Mouse (Mus musculus) forelimb bud, embryonic 11.5 days (tissue): ENCODE measurements at regions not wholly inside any gene's neighbourhood (a gene's known extent, or its start where the extent isn't known, plus 50 kb on each side); places are given as distances from the start of the nearest gene placed in this dataset.

Experiments
- DNase-seq: peaks from one replicate; pipeline ENCODE4 v3.0.0-alpha.2; 2012; ENCODE audit warnings: low read depth, low spot score

GRCm38 (mm10) chr4:47870010-47870637, 174.8 kb upstream of the Nr4a3 start:
- no peak for DNase-seq

- no peak for DNase-seq
These were observed 174.3 kb upstream of the Nr4a3 start for GRCm38 (mm10) chr4:47870638-47871019.

- no peak for DNase-seq
These were observed 163.4 kb upstream of the Nr4a3 start for GRCm38 (mm10) chr4:47881560-47881959.

DNA sequence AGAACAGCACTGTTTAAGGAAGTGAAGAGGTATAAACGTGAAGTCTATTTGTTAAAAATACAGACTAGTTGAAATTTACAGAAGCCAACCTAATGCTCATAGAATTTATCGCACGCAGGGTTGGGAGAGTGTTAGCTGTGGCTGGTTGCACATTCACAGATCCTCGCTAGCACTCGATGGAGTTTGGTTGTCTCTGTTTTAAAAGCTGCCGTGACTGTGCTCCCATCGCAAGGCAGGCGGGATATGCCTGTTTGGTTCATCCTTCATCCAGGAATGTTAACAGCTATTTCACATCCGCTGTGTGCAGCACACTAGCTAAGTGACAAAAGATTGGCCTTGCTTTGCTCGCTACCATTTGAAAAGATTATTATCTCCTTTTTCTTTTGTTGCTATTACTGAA, 162.9 kb upstream of the Nr4a3 start:
- no peak for DNase-seq

GRCm38 (mm10) chr4:47899579-47899978, 145.4 kb upstream of the Nr4a3 start:
- DNase-seq, result no peak

DNA sequence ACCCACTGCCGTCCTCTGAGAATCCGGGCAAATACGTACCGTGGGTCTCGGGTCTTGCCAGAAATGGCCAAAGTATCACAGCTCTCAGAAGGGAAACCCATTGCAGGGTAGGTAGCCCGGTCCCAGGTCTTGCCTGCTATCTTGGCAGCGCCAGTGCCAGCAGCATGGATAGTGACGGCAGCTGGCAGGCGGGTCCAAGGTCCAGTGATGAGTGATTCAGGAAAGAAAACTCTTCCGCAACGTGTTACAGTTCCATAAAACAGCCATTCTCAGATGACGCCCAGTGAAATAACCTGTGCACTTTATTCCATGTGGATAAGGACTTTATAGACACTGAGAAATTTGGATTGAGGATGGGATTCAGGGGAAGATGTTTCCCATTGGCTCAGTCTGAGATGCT, 142.2 kb upstream of the Nr4a3 start:
- DNase-seq, result no peak

DNA sequence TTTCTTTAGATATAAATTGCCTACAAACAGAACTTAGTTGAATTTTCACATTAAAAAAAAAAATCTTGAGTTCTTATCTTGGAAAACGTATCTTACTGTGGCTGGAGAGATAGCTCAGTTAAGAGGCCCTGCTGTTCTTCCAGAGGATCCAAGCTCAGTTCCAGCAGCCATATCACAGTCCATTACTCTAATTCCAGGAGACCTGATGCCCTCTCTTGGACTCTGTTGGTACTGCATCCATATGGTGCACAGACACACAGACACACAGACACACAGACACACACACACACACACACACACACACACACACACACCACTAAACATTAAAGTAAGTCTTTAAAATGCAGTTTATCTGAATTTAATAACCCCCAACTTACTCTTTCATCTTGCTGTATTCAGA, 132.7 kb upstream of the Nr4a3 start:
- no peak for DNase-seq

- peak; percentile 9 for DNase-seq
These were observed 125.4 kb upstream of the Nr4a3 start for GRCm38 (mm10) chr4:47919576-47919975.

- no peak for DNase-seq
These were observed 113.5 kb upstream of the Nr4a3 start for GRCm38 (mm10) chr4:47931464-47931863.

DNA sequence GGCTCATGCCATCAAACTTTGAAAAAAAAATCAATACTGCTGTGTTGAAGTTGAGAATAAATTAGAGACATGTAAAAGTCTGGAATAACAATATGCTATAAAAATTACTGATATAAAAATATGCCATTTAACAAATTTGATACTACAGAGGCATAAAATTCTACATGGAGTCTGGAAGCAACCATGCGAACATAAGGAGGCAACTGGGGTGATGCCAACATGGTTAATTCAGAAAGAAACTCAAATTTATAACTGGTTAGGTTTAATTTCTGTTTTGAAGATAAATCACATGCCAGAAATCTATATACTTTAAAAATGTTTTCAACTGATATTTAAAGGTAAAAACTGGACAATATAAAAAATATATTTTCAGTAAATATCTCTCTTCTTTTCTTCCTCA, 111.4 kb upstream of the Nr4a3 start:
- DNase-seq, result no peak

DNA sequence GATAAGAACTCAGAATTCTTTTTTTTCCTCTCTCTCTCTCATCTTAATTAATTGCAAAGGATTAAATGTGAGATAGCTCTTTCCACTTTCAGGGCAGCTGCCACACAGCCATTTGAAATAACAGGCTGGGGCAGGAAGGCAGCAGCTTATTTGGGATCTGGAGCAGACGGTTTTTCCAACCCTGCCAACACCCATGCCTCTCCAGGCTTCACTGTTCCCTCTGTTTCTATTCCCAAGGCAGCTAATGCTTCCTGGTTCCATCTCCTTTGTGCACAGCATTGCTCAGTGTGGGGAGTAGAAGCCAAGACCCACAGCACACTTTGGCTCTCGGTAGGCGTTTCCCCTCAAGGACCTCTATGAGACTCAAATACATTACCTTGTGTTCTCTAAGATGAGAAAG, 109.4 kb upstream of the Nr4a3 start:
- DNase-seq, result no peak

GRCm38 (mm10) chr4:47936470-47937125, 108.4 kb upstream of the Nr4a3 start:
- no peak for DNase-seq

GRCm38 (mm10) chr4:47947869-47948573, 96.9 kb upstream of the Nr4a3 start:
- no peak for DNase-seq

GRCm38 (mm10) chr4:47948789-47949188, 96.2 kb upstream of the Nr4a3 start:
- no peak for DNase-seq

GRCm38 (mm10) chr4:47954576-47955305, 90.2 kb upstream of the Nr4a3 start:
- DNase-seq, result peak; percentile 13

- DNase-seq, result no peak
These were observed 80.3 kb upstream of the Nr4a3 start for GRCm38 (mm10) chr4:47964630-47965029.

DNA sequence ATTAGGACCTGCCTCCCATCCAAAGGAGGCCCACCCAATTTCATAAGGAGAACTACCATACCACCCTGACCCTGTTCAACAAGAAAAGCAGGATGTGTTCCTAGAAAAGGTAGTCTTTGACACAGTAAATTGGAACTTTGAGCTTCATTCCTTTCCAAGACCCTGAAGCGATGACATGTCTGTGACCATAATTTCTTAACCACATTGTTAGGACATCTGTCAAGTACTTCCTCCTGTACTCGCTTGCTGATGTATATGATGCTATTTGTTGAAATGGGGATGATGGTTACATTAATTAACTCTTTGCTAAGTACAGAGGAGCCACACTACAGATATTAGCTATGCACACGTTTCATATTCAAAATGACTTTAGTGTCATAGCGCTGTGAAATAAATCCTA, 73.1 kb upstream of the Nr4a3 start:
- DNase-seq, result no peak

- no peak for DNase-seq
These were observed 65.2 kb upstream of the Nr4a3 start for GRCm38 (mm10) chr4:47979579-47980313.
